Mouse (Mus musculus) macrophage (primary cell): ENCODE measurements around the gene Clns1a. TPM values are rescaled to one million over a fixed set of nuclear protein-coding genes. Genes with fewer than 3 reads are reported as not detected.

Source experiments
- H3K27ac ChIP-seq: fragments of 350-480 bp; formaldehyde crosslinking; 2 replicates; pipeline ENCODE4 v1.9.0; 2021
- H3K36me3 ChIP-seq: fragments of 350-480 bp; formaldehyde crosslinking; 2 replicates; pipeline ENCODE4 v1.9.0; 2021; ENCODE audit errors: inconsistent target
- H3K4me3 ChIP-seq: fragments of 350-480 bp; formaldehyde crosslinking; 2 replicates; pipeline ENCODE4 v1.9.0; 2021; ENCODE audit errors: inconsistent target
- H3K79me2 ChIP-seq: fragments of 350-480 bp; formaldehyde crosslinking; 2 replicates; pipeline ENCODE4 v1.9.0; 2021; ENCODE audit errors: inconsistent target
- WGBS: methylation state at CpG from one replicate; pipeline ENCODE4 v1.1.7; 2026; ENCODE audit warnings: inconsistent platforms; ENCODE audit not compliant: missing documents; 5-methylcytosine and 5-hydroxymethylcytosine counted together
- polyA plus RNA-seq: library from polyadenylated mRNA; stranded (reverse); fragments of 250-400 nt; gene quantifications from 3 replicates; pipeline ENCODE4 v1.2.4, GENCODE M21; 2018; ENCODE audit warnings: inconsistent platforms

Clns1a gene
- polyA plus RNA-seq, 1 experiment from 2014 or later = 53.1 TPM

DNA sequence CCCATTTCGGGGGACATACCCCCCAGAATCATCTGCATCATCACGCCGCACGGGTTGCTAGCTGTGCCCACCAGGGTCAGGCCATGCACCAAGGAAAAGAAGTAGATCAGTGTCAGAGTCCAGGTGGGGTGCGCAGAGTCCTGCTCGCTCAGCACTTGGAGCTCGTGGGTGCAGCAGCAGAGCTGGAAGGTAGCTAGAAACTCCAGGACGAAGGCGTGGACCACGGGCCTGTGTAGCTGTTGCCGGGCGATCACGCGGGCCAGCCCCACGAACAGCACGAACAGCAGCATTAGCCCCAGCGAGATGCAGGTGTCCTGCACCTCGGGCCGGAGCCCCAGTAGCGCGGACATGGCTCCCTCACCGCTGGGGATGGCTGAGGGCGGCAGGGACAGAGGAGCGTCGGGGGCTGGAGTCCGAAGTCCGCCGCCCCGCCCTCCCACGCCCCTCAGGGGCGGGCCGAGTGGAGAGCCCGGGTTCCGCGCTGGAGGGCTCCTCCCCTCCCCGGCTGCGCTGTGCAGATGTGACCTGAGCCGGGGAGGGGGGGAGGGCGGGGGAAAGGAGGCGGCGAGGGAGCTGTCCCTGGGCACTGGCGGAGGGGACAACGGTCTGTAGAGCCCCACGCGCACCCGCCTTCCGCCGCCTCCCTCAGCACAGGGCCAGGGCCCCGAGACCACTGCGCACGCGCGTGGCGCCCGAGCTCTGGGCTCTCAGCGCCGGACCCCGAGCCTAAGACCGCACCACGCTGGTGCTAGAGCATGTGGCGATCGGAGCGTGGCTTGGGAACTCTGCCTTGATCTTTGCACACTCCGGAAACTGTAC lies 41.4 kb downstream of the Clns1a start, which contains the start of gene Aqp11:
TSS of gene Aqp11 (minus strand) at position 652 of the 819 bp plus-strand sequence.
- no peaks in the 10 kb centered on the region for H3K36me3 ChIP-seq
- peak within 1 kb of the TSS; percentile 52 for H3K4me3 ChIP-seq
- H3K79me2 ChIP-seq = no peaks in the 10 kb centered on the region
- WGBS = 3% methylated on average over 50 of the region's 64 CpGs
- no peak within 1 kb of the TSS for H3K27ac ChIP-seq

DNA sequence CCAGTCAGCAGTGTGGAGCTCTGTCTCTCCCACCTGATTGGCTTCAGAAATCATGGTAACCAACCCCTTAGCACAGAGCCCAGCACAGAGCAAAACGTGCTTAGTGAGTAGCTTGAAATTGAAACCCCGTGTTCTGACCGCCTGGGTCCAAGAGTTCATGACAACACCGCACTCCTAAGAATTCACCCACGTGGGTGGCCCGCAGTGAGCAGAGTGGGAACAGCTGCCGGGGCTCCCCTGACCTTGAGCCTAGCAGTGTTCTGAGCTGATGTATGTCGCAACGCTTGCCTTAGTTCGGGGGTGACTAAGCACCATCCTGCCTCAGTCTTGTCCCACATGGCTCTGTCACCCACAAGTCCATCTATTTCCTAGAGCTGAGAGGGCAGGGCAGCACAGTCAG lies 44.5 kb downstream of the Clns1a start:
- Histone ChIP-seq H3K36me3 (no peaks in the 10 kb centered on the region), H3K79me2 (no peaks in the 10 kb centered on the region), H3K4me3 (no peak overlapping the region), H3K27ac (no peak overlapping the region)
- 28% methylated on average over 10 of the region's 10 CpGs for WGBS

- WGBS = 90% methylated on average over 1 of the region's 1 CpGs
- Histone ChIP-seq H3K4me3 (no peak overlapping the region), H3K79me2 (no peaks in the 10 kb centered on the region), H3K27ac (no peak overlapping the region), H3K36me3 (no peaks in the 10 kb centered on the region)
Measured at GRCm38 (mm10) chr7:97741756-97742291, 45.4 kb downstream of the Clns1a start.

DNA sequence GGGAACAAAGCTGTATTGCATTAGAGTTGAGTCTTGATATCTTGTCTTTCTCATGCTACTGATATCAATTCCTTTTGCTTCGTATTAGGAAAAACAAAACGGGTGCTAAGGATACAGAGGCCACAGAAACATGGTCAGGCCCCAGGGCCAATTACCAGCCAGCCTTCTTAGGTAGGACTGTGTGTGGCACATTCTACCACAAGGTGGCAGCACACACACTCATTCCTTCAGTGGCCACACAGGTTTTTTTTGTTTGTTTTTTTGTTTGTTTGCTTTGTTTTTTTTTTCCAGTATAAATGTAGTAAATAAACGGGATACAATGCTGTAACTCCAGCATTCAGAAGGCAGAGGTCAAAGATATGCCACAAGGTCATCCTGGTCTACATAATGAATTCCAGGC lies 48.9 kb downstream of the Clns1a start:
- WGBS = 3% methylated on average over 3 of the region's 3 CpGs
- Histone ChIP-seq H3K4me3 (no peak overlapping the region), H3K36me3 (no peaks in the 10 kb centered on the region), H3K27ac (no peak overlapping the region), H3K79me2 (no peaks in the 10 kb centered on the region)

DNA sequence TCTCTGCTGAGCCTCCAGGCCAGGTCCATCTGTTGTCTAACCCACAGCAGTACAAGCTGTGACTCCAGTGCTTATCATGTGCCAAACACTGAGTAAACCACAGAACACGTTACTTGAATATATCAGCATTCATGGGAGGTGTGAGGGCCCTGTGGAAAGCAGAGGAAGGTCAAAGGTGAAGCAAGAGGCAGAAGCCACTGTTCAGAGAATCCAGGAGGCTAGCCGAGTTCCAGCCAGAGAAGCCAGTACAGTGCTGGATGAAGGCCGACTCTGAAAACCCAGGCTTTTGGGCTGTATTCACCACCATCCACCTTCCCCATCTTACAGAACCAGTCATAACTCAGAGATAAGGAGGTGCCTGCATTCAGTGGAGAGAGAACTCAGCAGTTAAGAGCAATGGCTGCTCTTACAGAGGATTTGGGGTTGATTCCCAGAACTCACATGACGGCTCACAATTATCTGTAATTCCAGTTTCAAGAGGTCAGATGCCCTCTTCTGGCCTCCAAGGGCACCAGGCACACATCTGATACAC lies 50.8 kb downstream of the Clns1a start:
- WGBS = 86% methylated on average over 4 of the region's 4 CpGs
- H3K79me2 ChIP-seq = no peaks in the 10 kb centered on the region
- H3K36me3 ChIP-seq = no peaks in the 10 kb centered on the region
- no peak overlapping the region for H3K27ac ChIP-seq
- H3K4me3 ChIP-seq = no peak overlapping the region

DNA sequence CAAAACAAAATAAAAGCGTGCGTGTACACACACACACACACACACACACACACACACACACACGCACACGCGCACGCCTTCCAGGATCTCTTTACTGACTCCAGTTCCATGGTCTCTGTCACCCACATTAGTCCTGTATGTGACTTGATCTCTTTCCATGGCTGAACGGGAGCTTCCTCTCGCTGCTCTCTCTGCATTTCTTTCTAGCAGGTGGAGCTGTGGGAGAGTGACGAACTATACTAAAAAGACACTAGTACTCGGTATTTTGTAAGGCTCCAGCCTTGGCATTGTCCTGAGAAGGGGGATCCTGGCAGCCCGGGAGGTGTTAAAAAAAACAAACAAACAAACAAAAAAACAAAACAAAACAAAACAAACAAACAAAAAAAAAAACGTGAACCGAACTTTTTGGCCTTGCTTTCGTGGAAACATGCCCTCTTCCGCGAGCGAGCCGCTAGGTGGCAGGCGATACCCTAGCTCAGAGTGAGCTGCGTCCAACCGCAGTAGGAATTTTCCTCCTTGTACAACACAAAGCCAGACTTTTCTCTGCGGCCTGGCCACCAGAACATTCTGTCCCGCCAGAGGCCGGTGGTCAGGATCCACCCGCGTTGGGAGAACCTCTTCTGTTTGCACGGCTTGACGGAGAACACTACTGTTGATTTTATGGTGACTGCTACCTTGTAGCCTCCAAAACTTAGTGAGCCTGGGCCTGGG lies 51.5 kb downstream of the Clns1a start:
- no peaks in the 10 kb centered on the region for H3K79me2 ChIP-seq
- peak overlapping the region; percentile 77 for H3K27ac ChIP-seq
- peak overlapping the region; percentile 52; the same call in 1 of the 2 replicates for H3K4me3 ChIP-seq
- no peaks in the 10 kb centered on the region for H3K36me3 ChIP-seq
- 25% methylated on average over 28 of the region's 28 CpGs for WGBS

GRCm38 (mm10) chr7:97748527-97749206 lies 52.2 kb downstream of the Clns1a start:
- Histone ChIP-seq H3K4me3 (peak overlapping the region; percentile 52), H3K36me3 (no peaks in the 10 kb centered on the region), H3K79me2 (no peaks in the 10 kb centered on the region), H3K27ac (peak overlapping the region; percentile 77)
- WGBS = 4% methylated on average over 10 of the region's 10 CpGs

DNA sequence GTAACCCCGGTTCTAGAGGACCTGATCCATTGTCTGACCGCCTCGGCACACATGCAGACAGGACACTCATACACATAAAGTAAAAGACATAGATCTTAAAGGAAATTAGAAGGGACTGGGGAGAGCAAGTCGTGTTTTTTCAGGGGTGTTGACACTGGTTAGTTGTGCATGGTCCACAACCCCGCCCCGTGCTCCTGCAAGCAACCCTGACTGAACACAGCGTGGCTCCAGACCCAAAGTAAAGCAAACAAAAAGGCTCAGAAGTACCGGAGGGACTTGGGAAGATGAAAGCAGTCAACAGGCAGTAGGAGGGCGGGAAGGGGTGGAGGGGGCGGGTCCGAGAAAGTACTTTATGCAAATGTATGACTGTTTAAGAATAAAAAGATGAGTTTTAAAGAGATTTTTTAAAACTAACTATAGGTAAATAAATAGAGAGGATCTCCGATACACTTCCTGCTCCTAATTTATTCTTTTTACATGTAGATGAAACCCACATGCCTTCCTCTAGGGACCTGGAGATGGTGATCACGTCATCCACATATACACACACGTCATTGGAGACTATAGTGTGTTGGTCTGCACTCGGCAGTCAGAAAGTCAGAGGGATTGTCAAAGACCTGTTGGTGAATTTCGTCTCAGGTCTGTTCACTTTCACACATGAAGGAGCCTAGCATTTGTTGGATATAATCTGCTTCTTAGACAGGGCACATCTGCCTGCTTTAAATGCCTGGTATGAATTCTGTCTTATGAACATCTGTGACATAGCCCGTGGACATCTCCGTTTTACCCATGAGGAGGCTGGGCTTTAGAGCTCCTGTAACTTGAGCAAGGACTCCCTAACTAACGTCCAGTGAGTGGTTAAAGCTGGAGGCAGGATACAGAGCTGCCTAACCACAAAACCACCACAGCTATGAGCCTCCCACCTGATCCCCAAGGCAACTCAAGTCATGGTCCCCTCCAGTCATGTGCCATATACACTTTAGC lies 53.1 kb downstream of the Clns1a start:
- no peaks in the 10 kb centered on the region for H3K79me2 ChIP-seq
- H3K27ac ChIP-seq = peak overlapping the region; percentile 77
- peak overlapping the region; percentile 52 for H3K4me3 ChIP-seq
- under 1% methylated on average over 19 of the region's 19 CpGs for WGBS
- no peaks in the 10 kb centered on the region for H3K36me3 ChIP-seq

DNA sequence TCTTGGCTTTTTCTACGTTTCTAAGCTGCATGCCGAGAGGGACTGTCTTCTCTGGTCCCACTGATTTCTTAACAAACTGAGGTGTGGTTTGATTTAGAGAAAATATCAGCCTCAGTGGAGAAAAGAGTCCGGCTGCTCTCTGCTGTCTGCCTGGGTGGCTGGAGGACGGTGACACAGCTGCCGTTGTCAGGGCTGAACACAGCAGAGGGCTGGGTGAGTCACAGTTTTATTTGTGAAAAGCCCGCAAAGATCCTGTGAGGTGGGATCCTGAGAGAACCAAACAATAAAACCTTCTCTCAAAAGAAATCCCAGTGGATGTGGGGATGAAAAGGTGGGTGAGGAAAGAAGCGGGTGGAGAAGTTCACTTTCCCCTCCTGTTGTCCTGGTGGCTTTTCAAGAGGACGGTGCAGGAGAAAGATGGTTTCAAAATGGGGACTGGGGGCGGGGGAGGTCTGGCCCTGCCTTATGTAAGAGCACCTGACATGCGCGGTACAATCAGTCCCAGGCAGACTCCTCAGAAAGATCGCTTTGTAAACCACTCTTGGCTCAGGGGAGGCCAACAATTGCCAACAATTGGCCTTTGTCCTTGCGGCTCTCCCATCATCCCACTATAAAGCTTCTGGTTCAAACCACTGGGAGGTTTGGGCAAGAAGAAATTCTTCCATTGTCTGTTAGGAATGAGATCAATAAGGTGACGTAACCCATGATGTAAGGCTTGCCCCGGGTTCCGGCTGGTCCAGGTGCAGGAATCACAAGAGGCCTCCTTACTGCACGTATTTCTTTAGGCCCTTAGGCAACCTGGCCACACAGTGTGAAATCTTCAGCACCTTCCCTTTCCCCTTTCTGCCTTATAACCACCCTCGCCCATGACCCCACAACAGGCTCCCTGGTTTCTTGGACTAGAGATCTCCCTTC lies 60.8 kb downstream of the Clns1a start:
- WGBS = 88% methylated on average over 18 of the region's 18 CpGs
- Histone ChIP-seq H3K36me3 (no peaks in the 10 kb centered on the region), H3K27ac (no peak overlapping the region), H3K4me3 (no peak overlapping the region), H3K79me2 (no peaks in the 10 kb centered on the region)

DNA sequence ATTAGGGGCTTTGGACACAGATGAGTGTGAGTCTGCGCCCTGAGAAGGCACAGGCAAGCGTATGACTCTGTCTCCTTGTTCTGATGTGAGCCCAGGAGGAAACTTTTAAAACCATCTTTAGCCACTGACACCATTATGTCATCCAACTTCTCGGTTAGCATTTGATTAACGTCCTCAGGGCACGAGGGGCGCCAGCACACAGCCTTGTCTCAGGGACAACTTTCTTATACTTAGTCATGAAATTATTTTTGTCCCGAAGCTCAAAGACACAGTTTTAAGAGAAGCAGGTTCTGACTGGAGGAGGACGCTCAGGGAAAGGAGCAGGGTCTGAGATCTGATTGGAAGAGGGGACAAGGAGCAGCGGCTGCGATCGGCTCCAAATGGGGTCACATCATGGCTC lies 68.2 kb downstream of the Clns1a start:
- peak overlapping the region; percentile 9; the same call in 1 of the 2 replicates for H3K4me3 ChIP-seq
- no peaks in the 10 kb centered on the region for H3K36me3 ChIP-seq
- H3K79me2 ChIP-seq = no peaks in the 10 kb centered on the region
- H3K27ac ChIP-seq = peak overlapping the region; percentile 85
- WGBS = 27% methylated on average over 11 of the region's 11 CpGs

GRCm38 (mm10) chr7:97765181-97765962 lies 68.9 kb downstream of the Clns1a start:
- Histone ChIP-seq H3K36me3 (no peaks in the 10 kb centered on the region), H3K79me2 (no peaks in the 10 kb centered on the region), H3K4me3 (peak overlapping the region; percentile 9; the same call in 1 of the 2 replicates), H3K27ac (peak overlapping the region; percentile 85)
- 18% methylated on average over 21 of the region's 21 CpGs for WGBS

DNA sequence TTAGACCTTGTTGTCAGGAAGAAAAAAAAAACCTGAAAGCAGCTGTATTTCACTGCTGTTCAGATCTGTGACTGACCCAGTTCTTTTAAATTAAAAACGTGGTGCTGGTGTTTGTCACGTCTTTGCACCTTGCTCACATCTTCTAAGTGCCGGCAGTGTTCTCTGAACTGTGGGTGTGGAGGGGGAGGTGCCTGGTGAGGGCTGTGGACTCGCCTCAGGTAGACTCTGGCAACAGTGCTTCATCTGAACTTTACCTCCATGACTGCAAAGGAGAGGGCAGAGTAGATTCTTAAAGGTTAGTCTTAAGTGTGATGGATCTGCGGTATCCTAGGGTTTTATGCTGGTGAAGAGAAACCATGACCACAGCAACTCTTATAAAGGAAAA lies 69.5 kb downstream of the Clns1a start:
- no peaks in the 10 kb centered on the region for H3K79me2 ChIP-seq
- WGBS = 80% methylated on average over 5 of the region's 5 CpGs
- peak overlapping the region; percentile 85 for H3K27ac ChIP-seq
- H3K36me3 ChIP-seq = no peaks in the 10 kb centered on the region
- no peak overlapping the region for H3K4me3 ChIP-seq
